Mouse (Mus musculus) brain, embryonic 14.5 days (tissue): Measurements from ENCODE around the gene Olfr15. TPM values are rescaled to one million over a fixed set of nuclear protein-coding genes. Genes with fewer than 3 reads are reported as not detected.
A peak's percentile ranks its signal among the peaks of the same experiment; 100 is the strongest.
"Not testable (repeated sequence)": the region's sequence is repeated elsewhere in the genome, so short reads cannot be mapped to it uniquely, and the experiment has no call there.

Source experiments
- DNase-seq: peaks from one replicate; pipeline ENCODE4 v3.0.0-alpha.2; 2011; ENCODE audit warnings: low read depth
- CTCF ChIP-seq: fragments of 200-500 bp; IDR thresholded peaks from 2 replicates; pipeline ENCODE4 v1.5.1; 2012; ENCODE audit warnings: inconsistent platforms, mild to moderate bottlenecking, moderate library complexity, borderline replicate concordance; ENCODE audit not compliant: insufficient read depth, insufficient read length; ENCODE audit errors: extremely low read depth
- POLR2A ChIP-seq: fragments of 200-500 bp; IDR thresholded peaks from 2 replicates; pipeline ENCODE4 v1.6.1; 2012; ENCODE audit warnings: mild to moderate bottlenecking, inconsistent platforms, borderline replicate concordance; ENCODE audit not compliant: poor library complexity, insufficient read depth, insufficient read length, severe bottlenecking; ENCODE audit errors: extremely low read depth
- polyA plus RNA-seq: library from polyadenylated mRNA; depleted of rRNA; stranded (reverse); fragments of >200 nt; gene quantifications from 2 replicates; pipeline ENCODE4 v1.2.3, GENCODE M21; 2012; rRNA removed

Gene Olfr15
- polyA plus RNA-seq = not detected in 2 replicates

- TF ChIP-seq CTCF = no peak
- TF ChIP-seq POLR2A = no peak
- no peak for DNase-seq
Measured at GRCm38 (mm10) chr16:3830588-3831109, at the start of gene Olfr15. Gene Olfr15 (plus strand): TSS chr16:3830878.

- TF ChIP-seq POLR2A (no peak), CTCF (no peak)
- DNase-seq = peak; percentile 63
Measured at GRCm38 (mm10) chr16:3781237-3781636, 49.4 kb upstream of the Olfr15 start.

GRCm38 (mm10) chr16:3788394-3788793 lies 42.3 kb upstream of the Olfr15 start:
- TF ChIP-seq CTCF (no peak), POLR2A (no peak)

GRCm38 (mm10) chr16:3808176-3808575 lies 22.5 kb upstream of the Olfr15 start:
- TF ChIP-seq POLR2A (no peak), CTCF (no peak)
- DNase-seq = no peak

More at GRCm38 (mm10) chr16:3788394-3788793, 42.3 kb upstream of the Olfr15 start:
- no peak for DNase-seq

DNA sequence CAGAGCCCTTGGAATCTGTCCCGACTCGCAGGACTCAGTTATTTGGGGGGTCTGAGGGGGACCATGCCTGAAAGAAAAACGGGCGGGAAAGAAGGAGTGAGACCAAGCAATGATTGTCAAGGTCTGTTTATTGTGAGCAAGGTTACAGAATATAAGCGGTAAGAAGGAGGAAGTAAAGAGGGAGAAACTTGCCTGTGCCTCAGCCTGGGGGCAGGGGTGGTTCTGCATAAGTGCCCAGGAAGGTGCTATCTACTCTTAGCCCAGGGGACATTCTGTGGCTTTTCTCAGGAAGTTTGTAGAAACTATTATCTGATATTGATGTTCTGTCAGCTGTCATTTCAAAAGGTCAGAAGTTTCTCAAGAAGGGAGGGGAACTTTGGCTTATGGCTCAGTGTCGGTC lies 16.0 kb upstream of the Olfr15 start:
- DNase-seq = not testable (repeated sequence)

- no peak for TF ChIP-seq CTCF
- TF ChIP-seq POLR2A = no peak
- no peak for DNase-seq
Measured at GRCm38 (mm10) chr16:3820202-3820601, 10.5 kb upstream of the Olfr15 start.

DNA sequence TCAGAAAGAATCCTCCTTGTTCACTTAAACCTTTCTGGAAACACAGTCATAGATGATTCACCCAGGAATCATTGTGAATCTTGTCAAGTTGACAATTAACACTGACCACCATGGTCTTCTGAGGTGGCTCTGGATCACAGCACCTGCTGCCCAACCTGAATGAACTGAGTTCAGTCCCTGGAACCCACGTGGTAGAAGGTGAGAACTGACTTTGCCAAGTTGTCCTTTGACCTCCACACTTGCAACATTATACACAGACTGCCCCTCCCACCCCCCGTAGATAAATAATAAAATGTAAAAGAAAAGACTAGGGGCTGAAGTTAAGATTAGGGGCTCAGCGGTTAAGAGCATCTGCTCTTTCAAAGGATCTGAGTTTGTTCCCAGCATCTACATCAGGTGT lies 2.7 kb upstream of the Olfr15 start:
- DNase-seq = no peak
- no peak for TF ChIP-seq POLR2A
- no peak for TF ChIP-seq CTCF

DNA sequence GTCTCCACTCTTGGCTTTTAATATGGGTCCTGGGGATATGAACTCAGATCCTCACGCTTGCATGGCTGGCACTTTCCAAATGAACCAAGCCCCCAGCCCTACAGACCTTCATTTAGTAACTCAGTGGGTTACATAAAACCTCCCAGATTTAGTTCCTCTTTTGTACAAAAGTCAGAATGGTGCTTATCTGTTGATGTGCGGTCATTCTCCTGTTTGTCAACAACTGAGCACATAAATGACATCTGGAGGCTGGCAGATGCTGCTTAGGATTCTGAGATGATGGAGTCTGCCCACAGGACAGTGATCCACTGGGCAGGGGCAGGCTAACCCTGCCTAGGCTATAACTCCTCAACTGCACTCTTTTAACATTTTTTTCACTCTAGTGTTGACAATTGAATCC lies 951 bp upstream of the Olfr15 start:
- no peak for TF ChIP-seq POLR2A
- DNase-seq = no peak

- TF ChIP-seq POLR2A = no peak
- TF ChIP-seq CTCF = no peak
- DNase-seq = no peak
Measured at GRCm38 (mm10) chr16:3835461-3835860, 4.8 kb downstream of the Olfr15 start.

DNA sequence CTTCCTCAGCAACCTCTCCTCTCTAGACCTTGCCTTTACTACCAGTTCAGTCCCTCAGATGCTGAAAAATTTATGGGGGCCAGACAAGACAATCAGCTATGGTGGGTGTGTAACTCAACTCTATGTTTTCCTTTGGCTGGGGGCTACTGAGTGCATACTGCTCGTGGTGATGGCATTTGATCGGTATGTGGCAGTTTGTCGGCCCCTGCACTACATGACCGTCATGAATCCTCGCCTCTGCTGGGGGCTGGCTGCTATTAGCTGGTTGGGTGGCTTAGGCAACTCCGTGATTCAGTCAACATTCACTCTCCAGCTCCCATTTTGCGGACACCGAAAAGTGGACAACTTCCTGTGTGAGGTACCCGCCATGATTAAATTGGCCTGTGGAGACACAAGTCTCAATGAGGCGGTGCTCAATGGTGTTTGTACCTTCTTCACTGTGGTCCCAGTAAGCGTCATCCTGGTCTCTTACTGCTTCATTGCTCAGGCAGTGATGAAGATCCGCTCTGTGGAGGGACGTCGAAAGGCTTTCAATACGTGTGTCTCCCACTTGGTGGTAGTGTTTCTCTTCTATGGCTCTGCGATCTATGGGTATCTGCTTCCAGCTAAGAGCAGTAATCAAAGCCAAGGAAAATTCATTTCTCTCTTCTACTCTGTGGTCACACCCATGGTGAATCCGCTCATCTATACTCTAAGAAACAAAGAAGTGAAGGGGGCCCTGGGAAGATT lies 8.6 kb downstream of the Olfr15 start:
- DNase-seq = peak; percentile 22
- TF ChIP-seq POLR2A (no peak), CTCF (peak; percentile 40; the same call in 1 of the 2 replicates)

DNA sequence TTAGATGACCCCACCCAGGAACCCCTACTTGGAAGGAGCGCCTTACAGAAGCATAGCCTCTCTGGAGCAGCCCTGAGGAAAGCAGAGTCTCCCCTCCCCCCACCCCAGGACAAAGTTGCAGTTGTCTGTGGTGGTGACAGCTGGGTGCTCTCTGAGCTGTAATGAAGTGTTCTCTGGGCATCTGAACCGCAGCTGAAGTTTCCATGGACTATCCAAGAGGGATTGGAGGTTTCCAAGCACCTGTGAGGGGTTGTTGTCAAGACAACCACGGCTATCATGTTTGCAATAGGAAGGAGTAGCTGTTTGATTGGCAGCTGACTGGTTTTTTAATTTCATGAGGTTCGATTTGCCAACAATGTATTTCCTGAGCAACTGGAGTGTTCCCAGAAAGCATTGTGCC lies 12.3 kb downstream of the Olfr15 start:
- TF ChIP-seq CTCF (no peak), POLR2A (no peak)
- DNase-seq = peak; percentile 37

DNA sequence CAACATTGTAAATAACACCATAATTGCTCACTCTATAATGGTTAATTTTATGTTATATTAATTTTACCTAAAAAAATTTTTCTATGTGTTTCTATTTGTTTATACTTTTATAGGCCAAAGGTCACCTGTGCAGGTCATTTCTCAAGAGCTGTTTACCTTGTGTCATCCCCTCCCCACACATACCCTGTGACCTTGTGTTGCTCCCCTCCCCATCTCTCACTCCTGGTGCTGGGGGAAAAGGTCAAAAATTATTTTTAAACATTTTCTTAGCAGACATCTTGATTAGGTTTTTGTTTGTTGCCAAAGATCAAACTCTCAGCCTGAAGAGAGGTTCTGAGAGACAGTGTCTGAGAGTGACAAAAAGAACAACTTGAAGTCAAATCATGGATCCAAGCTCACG lies 13.1 kb downstream of the Olfr15 start:
- no peak for DNase-seq
- no peak for TF ChIP-seq POLR2A
- TF ChIP-seq CTCF = no peak
